Mouse (Mus musculus): ENCODE measurements around the gene Gm17720.
"Not testable (repeated sequence)": the region's sequence is repeated elsewhere in the genome, so short reads cannot be mapped to it uniquely, and the experiment has no call there.

The Gm17720 gene

DNA sequence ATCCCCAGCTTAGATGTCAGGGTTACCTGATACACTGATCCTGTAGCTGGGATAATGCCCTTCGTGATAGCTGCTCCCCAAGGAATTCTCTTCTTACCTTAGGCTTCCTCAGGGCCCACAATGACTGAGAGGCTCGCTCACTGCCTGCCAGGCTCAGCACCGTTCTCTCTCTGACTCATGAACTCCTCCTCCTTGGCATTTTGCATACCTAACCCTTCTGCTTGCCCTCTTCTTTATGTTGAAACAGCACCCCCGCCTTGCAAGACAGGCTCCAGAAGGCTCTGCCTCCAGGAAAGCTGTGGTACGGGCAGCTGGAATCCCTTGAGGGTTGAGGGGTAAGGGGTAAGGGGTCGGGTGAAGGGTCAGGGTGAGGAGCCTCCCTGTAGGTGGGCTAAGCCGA lies 63.3 kb downstream of the Gm17720 start:
- no peak for DNase-seq

DNA sequence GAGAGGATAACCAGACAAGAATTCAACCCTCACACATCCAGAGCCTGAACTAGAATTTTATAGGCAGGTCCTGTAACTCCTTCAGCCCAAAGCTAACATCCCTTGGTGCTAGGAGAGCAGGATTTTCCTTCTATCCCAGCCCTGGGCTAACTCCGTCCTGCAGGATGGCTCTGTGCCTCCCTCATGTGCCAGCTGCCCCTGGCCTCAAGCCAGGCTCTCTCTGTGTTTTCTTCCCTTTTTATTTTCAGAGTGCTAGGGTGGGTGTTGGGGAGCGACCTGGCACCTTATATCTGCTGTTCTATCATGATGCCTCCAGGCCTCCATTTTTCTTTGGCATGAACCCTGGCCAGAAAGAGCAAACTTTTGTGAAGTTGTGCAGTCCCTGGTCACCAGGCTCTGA lies 66.4 kb downstream of the Gm17720 start:
- no peak for DNase-seq

DNA sequence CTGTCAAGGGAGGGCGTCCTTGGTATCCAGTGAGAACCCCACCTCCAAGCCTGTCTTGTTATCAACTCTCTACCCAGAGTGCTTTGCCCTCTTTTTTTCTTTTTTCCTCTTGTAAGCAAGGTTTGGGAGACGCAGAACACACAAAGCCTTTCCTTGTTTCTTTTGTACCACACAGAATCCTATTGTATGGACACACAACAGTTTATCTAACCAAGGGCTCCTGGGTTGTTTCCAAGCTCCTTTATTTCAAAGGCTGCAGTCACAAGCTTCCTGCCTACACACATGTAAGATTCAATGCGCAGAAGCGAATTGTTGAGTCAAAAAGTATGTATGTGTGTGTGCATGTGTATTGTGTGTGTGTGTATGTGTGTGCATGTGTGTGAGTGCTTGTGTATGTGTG lies 68.2 kb downstream of the Gm17720 start:
- DNase-seq, result no peak

DNA sequence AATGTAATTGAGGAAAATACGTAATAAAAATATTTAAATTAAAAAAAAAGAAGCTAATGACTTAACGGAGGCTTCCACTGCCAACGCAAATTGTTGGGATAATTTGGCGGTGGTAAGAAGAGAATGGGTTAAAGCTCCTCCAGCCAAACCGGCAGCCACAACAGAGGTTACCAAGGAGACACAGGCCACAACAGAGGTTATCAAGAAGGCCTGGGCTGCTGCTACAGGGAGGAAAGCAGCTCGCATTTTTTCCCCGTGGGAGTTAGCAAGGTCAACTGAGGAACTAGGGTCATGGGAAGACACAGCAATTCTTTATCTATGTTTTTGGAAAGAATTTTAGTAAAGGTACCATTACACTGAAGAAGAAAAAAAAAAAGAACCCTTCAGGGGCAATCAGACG lies 68.8 kb downstream of the Gm17720 start:
- DNase-seq, result not testable (repeated sequence)

Measured in cerebellum, adult 9-10 months (tissue).